Mouse (Mus musculus) left cerebral cortex, adult 8-10 months (tissue): ENCODE results near the gene Clec2d. TPM values are rescaled to one million over a fixed set of nuclear protein-coding genes. Genes with fewer than 3 reads are reported as not detected.
"Not testable (repeated sequence)": the region's sequence is repeated elsewhere in the genome, so short reads cannot be mapped to it uniquely, and the experiment has no call there.

Experiments
- DNase-seq, 2 experiments: peaks; one replicate each; pipeline ENCODE4 v3.0.0; 2022; ENCODE audit warnings: low spot score in 2 of 2
- total RNA-seq, 4 experiments: library from RNA; stranded (reverse); gene quantifications; 2 replicates each; pipeline ENCODE4 v1.2.4; 2022

The Clec2d gene
- 1 to 10 TPM; 9.0 to 9.9 (median 9.7) TPM for total RNA-seq

GRCm38 (mm10) chr6:129180403-129181169 is at the start of gene Clec2d:
TSS of gene Clec2d (plus strand) at chr6:129180615.
- DNase-seq, result peak; percentile 4 to 16

GRCm38 (mm10) chr6:129132604-129133341 is 47.6 kb upstream of the Clec2d start:
- no peak for DNase-seq

GRCm38 (mm10) chr6:129146812-129147211 is 33.6 kb upstream of the Clec2d start:
- DNase-seq, result no peak

GRCm38 (mm10) chr6:129160103-129160502 is 20.3 kb upstream of the Clec2d start:
- no peak for DNase-seq

GRCm38 (mm10) chr6:129161136-129161535 is 19.3 kb upstream of the Clec2d start:
- no peak for DNase-seq

GRCm38 (mm10) chr6:129161951-129162350 is 18.5 kb upstream of the Clec2d start:
- DNase-seq, result no peak

- DNase-seq, result no peak
Observed at GRCm38 (mm10) chr6:129162587-129163159, 17.7 kb upstream of the Clec2d start.

- no peak for DNase-seq
Observed at GRCm38 (mm10) chr6:129163606-129164005, 16.8 kb upstream of the Clec2d start.

- no peak for DNase-seq
Observed at GRCm38 (mm10) chr6:129170925-129171324, 9.5 kb upstream of the Clec2d start.

GRCm38 (mm10) chr6:129171675-129172074 is 8.7 kb upstream of the Clec2d start:
- DNase-seq, result no peak

- DNase-seq, result no peak
Observed at GRCm38 (mm10) chr6:129174836-129175235, 5.6 kb upstream of the Clec2d start.

- DNase-seq, result no peak
Observed at GRCm38 (mm10) chr6:129175612-129176011, 4.8 kb upstream of the Clec2d start.

GRCm38 (mm10) chr6:129176621-129177020 is 3.8 kb upstream of the Clec2d start:
- no peak for DNase-seq

GRCm38 (mm10) chr6:129179281-129179680 is 1.1 kb upstream of the Clec2d start:
- DNase-seq, result no peak

GRCm38 (mm10) chr6:129179831-129180230 is 584 bp upstream of the Clec2d start:
- DNase-seq, result not testable (repeated sequence)

- DNase-seq, result no peak
Observed at GRCm38 (mm10) chr6:129181249-129181648, 834 bp downstream of the Clec2d start.

- no peak for DNase-seq
Observed at GRCm38 (mm10) chr6:129181683-129182082, 1.3 kb downstream of the Clec2d start.

GRCm38 (mm10) chr6:129182518-129182917 is 2.1 kb downstream of the Clec2d start:
- DNase-seq, result no peak

- DNase-seq, result not testable (repeated sequence)
Observed at GRCm38 (mm10) chr6:129184001-129184400, 3.6 kb downstream of the Clec2d start.

- no peak for DNase-seq
Observed at GRCm38 (mm10) chr6:129184788-129185187, 4.4 kb downstream of the Clec2d start.

- DNase-seq, result no peak
Observed at GRCm38 (mm10) chr6:129186022-129186421, 5.6 kb downstream of the Clec2d start.
